Mouse (Mus musculus): Measurements from ENCODE around the gene Fkbp9. TPM values are rescaled to one million over a fixed set of nuclear protein-coding genes. Genes with fewer than 3 reads are reported as not detected.
"Not testable (repeated sequence)": the region's sequence is repeated elsewhere in the genome, so short reads cannot be mapped to it uniquely, and the experiment has no call there.

The Fkbp9 gene
- polyA plus RNA-seq, 1 experiment from 2014 or later: 193 TPM

GRCm38 (mm10) chr6:56843229-56843628, 11.4 kb downstream of the Fkbp9 start:
- 82% methylated on average over 3 of the region's 3 CpGs for WGBS
- Histone ChIP-seq H3K27me3 (no peaks in the 10 kb centered on the region), H3K27ac (no peak overlapping the region)

GRCm38 (mm10) chr6:56844365-56844764, 12.5 kb downstream of the Fkbp9 start:
- no peak overlapping the region for H3K4me2 ChIP-seq
- no peaks in the 10 kb centered on the region for H3K27me3 ChIP-seq
- H3K36me3 ChIP-seq: peaks cover 11% of the 10 kb centered on the region; the same call in 1 of the 2 replicates
- H3K9ac ChIP-seq: no peak overlapping the region
- no peak overlapping the region for H3K27ac ChIP-seq
- WGBS: 85% methylated on average over 2 of the region's 2 CpGs
- H3K9me3 ChIP-seq: no peaks in the 10 kb centered on the region
- no peaks in the 10 kb centered on the region for H3K4me1 ChIP-seq
- ATAC-seq (ENCODE audit: borderline replicate concordance, extremely low read depth, low FRiP score, low TSS enrichment): no peak
- no peak overlapping the region for H3K4me3 ChIP-seq

More at GRCm38 (mm10) chr6:56843229-56843628, 11.4 kb downstream of the Fkbp9 start:
- H3K4me1 ChIP-seq: no peaks in the 10 kb centered on the region
- H3K9ac ChIP-seq: no peak overlapping the region
- no peaks in the 10 kb centered on the region for H3K9me3 ChIP-seq
- H3K4me3 ChIP-seq: no peak overlapping the region
- peaks cover 11% of the 10 kb centered on the region; the same call in 1 of the 2 replicates for H3K36me3 ChIP-seq
- no peak for ATAC-seq (ENCODE audit: borderline replicate concordance, extremely low read depth, low FRiP score, low TSS enrichment)
- no peak overlapping the region for H3K4me2 ChIP-seq

DNA sequence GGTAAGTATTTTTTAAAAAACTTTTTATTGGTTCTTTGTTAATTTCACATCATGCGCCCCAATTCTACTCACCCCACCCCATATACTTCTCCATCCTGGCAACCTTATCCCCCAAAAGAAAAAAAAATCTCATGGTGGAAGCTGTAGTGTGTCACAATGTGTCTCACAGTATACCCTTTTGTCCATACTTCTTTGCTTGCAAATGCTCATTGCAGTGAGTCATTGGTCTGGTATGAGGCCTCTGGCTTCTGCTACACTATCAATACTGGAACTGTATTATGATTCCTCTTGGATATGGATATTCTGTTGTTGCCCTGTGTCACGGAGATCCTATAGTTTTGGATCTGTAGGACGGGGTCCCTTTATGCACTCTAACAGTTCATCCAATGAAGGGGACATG, 17.1 kb downstream of the Fkbp9 start:
- H3K27me3 ChIP-seq: no peaks in the 10 kb centered on the region
- H3K27ac ChIP-seq: no peak overlapping the region
- no peak overlapping the region for H3K4me3 ChIP-seq
- ATAC-seq (ENCODE audit: borderline replicate concordance, extremely low read depth, low FRiP score, low TSS enrichment): no peak
- H3K36me3 ChIP-seq: peaks cover 27% of the 10 kb centered on the region
- WGBS: 75% methylated on average over 3 of the region's 3 CpGs
- H3K9ac ChIP-seq: no peak overlapping the region
- no peak overlapping the region for H3K4me2 ChIP-seq
- no peaks in the 10 kb centered on the region for H3K4me1 ChIP-seq
- H3K9me3 ChIP-seq: no peaks in the 10 kb centered on the region

DNA sequence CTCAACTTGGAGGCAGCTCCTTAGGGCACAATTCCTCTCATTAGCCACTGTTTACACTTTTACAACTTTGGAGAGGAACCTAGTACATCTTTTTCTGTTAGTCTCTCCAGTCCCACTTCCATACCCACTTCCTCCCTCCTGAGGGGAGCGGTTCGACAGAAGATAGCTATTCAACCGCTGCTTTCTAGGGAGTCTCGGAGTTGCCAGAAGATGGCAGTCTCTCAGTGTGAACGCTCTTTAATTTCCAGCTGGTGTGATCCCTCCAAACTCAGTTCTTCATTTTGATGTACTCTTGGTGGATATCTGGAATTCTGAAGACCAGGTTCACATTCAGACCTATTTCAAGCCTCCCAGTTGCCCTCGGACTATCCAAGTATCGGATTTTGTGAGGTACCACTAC, 18.5 kb downstream of the Fkbp9 start:
- H3K4me1 ChIP-seq: no peaks in the 10 kb centered on the region
- H3K4me2 ChIP-seq: no peak overlapping the region
- no peak overlapping the region for H3K27ac ChIP-seq
- ATAC-seq (ENCODE audit: borderline replicate concordance, extremely low read depth, low FRiP score, low TSS enrichment): no peak
- H3K36me3 ChIP-seq: peaks cover 31% of the 10 kb centered on the region
- WGBS: 72% methylated on average over 7 of the region's 7 CpGs
- H3K9ac ChIP-seq: no peak overlapping the region
- no peaks in the 10 kb centered on the region for H3K9me3 ChIP-seq
- no peaks in the 10 kb centered on the region for H3K27me3 ChIP-seq
- no peak overlapping the region for H3K4me3 ChIP-seq

DNA sequence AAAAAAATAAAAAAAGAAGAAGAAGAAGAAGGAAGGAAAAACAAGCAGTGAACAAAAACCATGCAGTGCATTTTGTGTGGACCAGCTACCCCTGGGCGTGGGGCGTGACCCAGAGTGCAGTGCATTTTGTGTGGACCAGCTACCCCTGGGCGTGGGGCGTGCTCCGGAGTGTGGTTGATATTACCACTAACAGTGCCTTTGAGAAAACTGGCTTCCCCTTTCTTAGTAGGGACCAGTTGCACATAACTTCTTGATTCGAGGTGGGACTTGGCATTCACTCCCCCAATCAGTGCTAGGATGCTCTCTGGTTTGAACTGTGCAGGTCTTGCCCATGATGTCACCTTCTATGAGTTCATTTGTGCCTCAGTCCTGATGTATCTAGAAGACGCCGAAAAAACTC, 22.9 kb downstream of the Fkbp9 start:
- no peak overlapping the region for H3K4me3 ChIP-seq
- no peaks in the 10 kb centered on the region for H3K4me1 ChIP-seq
- 93% methylated on average over 8 of the region's 8 CpGs for WGBS
- H3K9ac ChIP-seq: no peak overlapping the region
- H3K27ac ChIP-seq: no peak overlapping the region
- peaks cover 42% of the 10 kb centered on the region for H3K36me3 ChIP-seq
- H3K27me3 ChIP-seq: no peaks in the 10 kb centered on the region
- H3K9me3 ChIP-seq: no peaks in the 10 kb centered on the region
- no peak overlapping the region for H3K4me2 ChIP-seq
- ATAC-seq (ENCODE audit: borderline replicate concordance, extremely low read depth, low FRiP score, low TSS enrichment): no peak

DNA sequence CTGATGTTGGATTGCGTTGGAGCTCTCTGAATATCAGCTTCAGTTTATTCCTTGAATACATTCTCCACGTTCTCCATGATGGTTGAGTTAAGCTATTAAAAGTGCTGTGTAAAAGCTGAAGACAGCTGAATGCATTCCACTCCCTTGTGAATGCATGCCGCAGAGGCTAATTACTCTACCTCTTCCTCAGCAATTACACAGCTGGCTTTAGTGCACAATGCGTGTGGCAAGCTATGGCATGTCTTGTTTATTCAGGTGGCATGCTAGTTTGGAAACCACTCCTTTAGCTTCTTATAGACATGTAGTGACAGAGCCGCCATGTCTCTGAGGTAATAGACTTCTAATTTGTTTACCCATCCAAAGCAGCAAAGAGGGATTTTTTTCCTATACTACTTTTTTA, 24.9 kb downstream of the Fkbp9 start:
- no peaks in the 10 kb centered on the region for H3K9me3 ChIP-seq
- H3K9ac ChIP-seq: no peak overlapping the region
- 84% methylated on average over 5 of the region's 5 CpGs for WGBS
- H3K4me3 ChIP-seq: no peak overlapping the region
- no peak for ATAC-seq (ENCODE audit: borderline replicate concordance, extremely low read depth, low FRiP score, low TSS enrichment)
- peaks cover 39% of the 10 kb centered on the region for H3K36me3 ChIP-seq
- no peak overlapping the region for H3K4me2 ChIP-seq
- H3K4me1 ChIP-seq: no peaks in the 10 kb centered on the region
- no peak overlapping the region for H3K27ac ChIP-seq
- no peaks in the 10 kb centered on the region for H3K27me3 ChIP-seq

DNA sequence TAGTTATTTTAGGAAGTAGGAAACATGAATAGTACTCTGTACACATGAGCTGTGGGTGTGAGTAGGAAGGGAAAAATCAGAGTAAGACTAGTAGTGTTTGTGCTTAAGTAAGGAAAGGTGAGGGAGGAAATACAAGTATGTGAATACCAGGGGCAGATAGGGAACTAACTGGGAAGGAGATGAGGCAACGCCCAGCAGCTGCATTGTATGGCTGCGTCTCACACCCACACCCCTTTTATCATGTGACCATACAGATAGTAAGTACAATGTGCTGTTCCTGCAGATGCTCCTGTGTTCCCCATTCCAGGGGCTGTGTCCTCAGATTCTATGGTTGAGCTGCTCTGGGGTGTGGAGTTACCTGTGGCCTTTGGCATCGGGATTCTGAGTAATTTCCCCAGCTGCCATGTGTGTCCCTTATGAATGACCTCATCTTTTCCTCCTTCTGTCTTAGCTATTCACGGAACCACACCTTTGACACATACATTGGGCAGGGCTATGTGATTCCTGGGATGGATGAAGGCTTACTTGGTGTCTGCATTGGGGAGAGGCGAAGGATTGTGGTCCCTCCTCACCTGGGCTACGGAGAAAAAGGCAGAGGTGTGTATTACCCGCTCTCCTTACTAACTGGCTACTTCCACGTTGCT, 28.5 kb downstream of the Fkbp9 start:
- Histone ChIP-seq H3K4me1 (no peaks in the 10 kb centered on the region), H3K9ac (no peak overlapping the region), H3K4me2 (no peak overlapping the region), H3K36me3 (peaks cover 34% of the 10 kb centered on the region), H3K27ac (no peak overlapping the region), H3K4me3 (no peak overlapping the region), H3K27me3 (no peaks in the 10 kb centered on the region), H3K9me3 (no peaks in the 10 kb centered on the region)
- WGBS: 90% methylated on average over 8 of the region's 8 CpGs
- ATAC-seq (ENCODE audit: borderline replicate concordance, extremely low read depth, low FRiP score, low TSS enrichment): no peak

GRCm38 (mm10) chr6:56866899-56867298, 35.0 kb downstream of the Fkbp9 start:
- not testable (repeated sequence) for H3K27ac ChIP-seq; H3K4me3 ChIP-seq; H3K9me3 ChIP-seq; ATAC-seq (ENCODE audit: borderline replicate concordance, extremely low read depth, low FRiP score, low TSS enrichment); H3K27me3 ChIP-seq; H3K9ac ChIP-seq; H3K4me2 ChIP-seq; H3K4me1 ChIP-seq
- peaks cover 37% of the 10 kb centered on the region for H3K36me3 ChIP-seq
- 89% methylated on average over 1 of the region's 1 CpGs for WGBS

DNA sequence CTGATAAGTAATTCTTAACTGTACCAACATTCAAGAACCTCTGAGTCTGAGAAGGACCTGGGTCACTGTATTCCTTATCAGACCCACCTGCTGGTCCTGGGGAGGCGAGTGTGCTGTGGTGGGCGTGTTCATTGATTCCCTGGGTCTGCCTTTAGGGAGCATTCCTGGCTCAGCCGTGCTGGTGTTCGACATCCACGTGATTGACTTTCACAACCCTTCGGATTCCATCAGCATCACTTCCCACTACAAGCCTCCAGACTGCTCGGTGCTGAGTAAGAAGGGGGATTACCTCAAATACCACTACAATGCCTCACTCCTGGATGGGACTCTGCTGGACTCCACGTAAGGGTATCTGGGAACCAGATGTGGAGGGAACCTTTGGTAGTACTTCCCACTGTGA, 36.7 kb downstream of the Fkbp9 start:
- H3K4me1 ChIP-seq: no peaks in the 10 kb centered on the region
- no peak for ATAC-seq (ENCODE audit: borderline replicate concordance, extremely low read depth, low FRiP score, low TSS enrichment)
- H3K9ac ChIP-seq: no peak overlapping the region
- no peak overlapping the region for H3K4me2 ChIP-seq
- WGBS: 76% methylated on average over 8 of the region's 8 CpGs
- H3K27me3 ChIP-seq: no peaks in the 10 kb centered on the region
- H3K4me3 ChIP-seq: no peak overlapping the region
- peaks cover 40% of the 10 kb centered on the region for H3K36me3 ChIP-seq
- H3K9me3 ChIP-seq: no peaks in the 10 kb centered on the region
- H3K27ac ChIP-seq: no peak overlapping the region

DNA sequence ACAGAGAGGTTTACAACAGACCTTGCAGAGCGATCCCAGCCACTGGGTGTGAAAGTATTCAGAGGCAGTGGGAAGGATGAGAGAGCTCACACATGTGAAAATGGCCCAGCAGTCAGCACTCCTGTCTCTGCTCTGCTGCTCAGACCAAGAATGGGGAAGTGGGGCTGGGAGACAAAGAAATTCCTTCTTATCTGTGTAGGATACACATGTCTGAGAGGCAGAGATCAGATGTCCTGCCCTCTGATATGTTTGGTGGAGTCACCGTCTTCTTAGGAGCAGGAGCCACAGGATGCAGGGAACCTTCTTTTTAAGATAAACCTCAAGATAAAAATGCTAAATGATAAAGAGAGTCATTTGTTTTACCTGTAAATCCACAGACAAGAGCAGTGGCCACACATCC, 38.2 kb downstream of the Fkbp9 start:
- no peak overlapping the region for H3K4me3 ChIP-seq
- no peaks in the 10 kb centered on the region for H3K9me3 ChIP-seq
- no peak overlapping the region for H3K4me2 ChIP-seq
- H3K36me3 ChIP-seq: peaks cover 37% of the 10 kb centered on the region
- ATAC-seq (ENCODE audit: borderline replicate concordance, extremely low read depth, low FRiP score, low TSS enrichment): no peak
- WGBS: 61% methylated on average over 2 of the region's 2 CpGs
- H3K9ac ChIP-seq: no peak overlapping the region
- H3K27me3 ChIP-seq: no peaks in the 10 kb centered on the region
- H3K4me1 ChIP-seq: no peaks in the 10 kb centered on the region
- H3K27ac ChIP-seq: no peak overlapping the region

DNA sequence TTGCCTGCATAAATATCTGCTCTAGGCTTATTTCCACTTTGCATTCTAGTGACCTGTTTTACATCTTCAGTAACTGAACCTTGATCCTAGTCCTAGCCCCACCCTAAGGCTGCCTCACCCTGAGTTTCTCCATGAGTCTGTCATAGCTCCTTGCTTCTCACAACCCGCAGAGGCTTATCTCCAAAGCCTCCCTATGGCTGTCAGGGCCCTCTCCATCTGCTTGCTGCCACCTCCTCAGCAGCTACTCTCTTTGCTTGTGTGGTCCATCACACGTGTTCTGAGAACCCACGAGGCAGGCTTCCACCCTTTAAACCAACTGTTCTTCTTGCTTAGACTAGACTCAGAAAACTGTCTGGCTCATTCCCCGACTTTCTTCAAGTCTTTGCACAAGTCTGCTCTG, 45.0 kb downstream of the Fkbp9 start:
- no peak for ATAC-seq (ENCODE audit: borderline replicate concordance, extremely low read depth, low FRiP score, low TSS enrichment)
- Histone ChIP-seq H3K4me2 (no peak overlapping the region), H3K36me3 (peaks cover 47% of the 10 kb centered on the region), H3K9ac (no peak overlapping the region), H3K4me3 (no peak overlapping the region), H3K27me3 (no peaks in the 10 kb centered on the region), H3K27ac (no peak overlapping the region), H3K4me1 (no peaks in the 10 kb centered on the region), H3K9me3 (no peaks in the 10 kb centered on the region)
- 80% methylated on average over 4 of the region's 4 CpGs for WGBS

DNA sequence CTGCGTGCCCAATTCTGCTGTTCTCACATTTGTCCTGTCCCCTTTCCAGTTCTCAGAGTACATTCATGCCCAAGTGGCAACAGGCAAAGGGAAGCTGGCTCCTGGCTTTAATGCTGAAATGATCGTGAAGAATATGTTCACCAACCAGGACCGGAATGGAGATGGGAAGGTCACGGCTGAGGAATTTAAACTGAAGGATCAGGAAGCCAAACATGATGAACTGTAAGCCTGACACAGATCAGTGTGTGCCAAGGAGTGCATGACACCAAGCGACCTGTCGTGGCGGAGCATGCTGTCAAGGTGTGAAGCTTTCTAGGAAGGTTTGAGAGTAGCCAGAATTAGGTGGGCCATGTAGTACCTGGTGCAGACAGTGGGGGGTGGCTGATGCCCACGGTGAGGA, 46.1 kb downstream of the Fkbp9 start:
- Histone ChIP-seq H3K27ac (no peak overlapping the region), H3K27me3 (no peaks in the 10 kb centered on the region), H3K9me3 (no peaks in the 10 kb centered on the region), H3K4me2 (no peak overlapping the region), H3K36me3 (peaks cover 52% of the 10 kb centered on the region), H3K4me1 (no peaks in the 10 kb centered on the region), H3K4me3 (no peak overlapping the region), H3K9ac (no peak overlapping the region)
- no peak for ATAC-seq (ENCODE audit: borderline replicate concordance, extremely low read depth, low FRiP score, low TSS enrichment)
- 90% methylated on average over 8 of the region's 8 CpGs for WGBS

Measured in lung, embryonic 15.5 days (tissue).